Mouse (Mus musculus): ENCODE data around the gene Sun2.

GRCm38 (mm10) chr15:79757118-79757517 lies 14.8 kb upstream of the Sun2 start:
- TF ChIP-seq CTCF (IDR thresholded peaks at IDR 0.05; ENCODE audit: low read depth) (no peak), EP300 (optimal IDR thresholded peaks at IDR 0.05) (no peak)
